Mouse (Mus musculus) forebrain, embryonic 15.5 days (tissue): ENCODE results near the gene Ncoa6. TPM values are rescaled to one million over a fixed set of nuclear protein-coding genes. Genes with fewer than 3 reads are reported as not detected.

Experiments used
- ATAC-seq: fragments of 200-750 bp; cut with Nextera tagmentation; replicated peaks from 2 replicates; pipeline ENCODE4 v1.8.0; 2017; ENCODE audit warnings: mild to moderate bottlenecking, moderate TSS enrichment, moderate library complexity
- H3K27ac ChIP-seq: fragments of 300-500 bp; sonication (generic); replicated peaks from 2 replicates; pipeline ENCODE4 v1.5.1; 2015; ENCODE audit warnings: mild to moderate bottlenecking, inconsistent platforms
- H3K27me3 ChIP-seq: fragments of 300-500 bp; sonication (generic); 2 replicates; pipeline ENCODE4 v1.6.1; 2015; ENCODE audit warnings: inconsistent platforms
- H3K36me3 ChIP-seq: fragments of 300-500 bp; sonication (generic); 2 replicates; pipeline ENCODE4 v1.6.1; 2015; ENCODE audit warnings: mild to moderate bottlenecking, inconsistent platforms
- H3K4me1 ChIP-seq: fragments of 300-500 bp; sonication (generic); 2 replicates; pipeline ENCODE4 v1.6.1; 2015; ENCODE audit warnings: inconsistent platforms
- H3K4me2 ChIP-seq: fragments of 300-500 bp; sonication (generic); replicated peaks from 2 replicates; pipeline ENCODE4 v1.6.1; 2015; ENCODE audit warnings: mild to moderate bottlenecking, inconsistent platforms
- H3K4me3 ChIP-seq: fragments of 300-500 bp; sonication (generic); 2 replicates; pipeline ENCODE4 v1.5.1; 2015; ENCODE audit warnings: mild to moderate bottlenecking, inconsistent platforms
- H3K9ac ChIP-seq: fragments of 300-500 bp; sonication (generic); replicated peaks from 2 replicates; pipeline ENCODE4 v1.6.1; 2015; ENCODE audit warnings: mild to moderate bottlenecking, inconsistent platforms
- H3K9me3 ChIP-seq: fragments of 300-500 bp; sonication (generic); 2 replicates; pipeline ENCODE4 v1.6.1; 2016; ENCODE audit warnings: inconsistent platforms
- WGBS: fragments of 180-500 bp; shearing (Covaris S2); methylation state at CpG from one replicate; pipeline ENCODE4 v1.1.7; 2015; ENCODE audit warnings: mixed read lengths; 5-methylcytosine and 5-hydroxymethylcytosine counted together
- microRNA counts: library from miRNA; unstranded; fragments of <30 nt; microRNA quantifications from one replicate; lab custom pipeline; 2016
- microRNA-seq: library from miRNA; unstranded; fragments of <30 nt; microRNA quantifications from one replicate; pipeline ENCODE4, GENCODE M21; 2016
- polyA plus RNA-seq: library from polyadenylated mRNA; unstranded; fragments of >200 nt; fragmentation: Nextera tagmentation; extraction: Ambion mirVana; gene quantifications from 2 replicates; pipeline ENCODE4 v1.2.1, GENCODE M21; 2015

The Ncoa6 gene
- polyA plus RNA-seq, 1 experiment from 2014 or later: 28.8 TPM

GRCm38 (mm10) chr2:155354402-155354801, 119.3 kb downstream of the Ncoa6 start:
- Histone ChIP-seq H3K27ac (no peak overlapping the region), H3K4me3 (no peak overlapping the region), H3K4me2 (no peak overlapping the region), H3K9ac (no peak overlapping the region), H3K36me3 (no peaks in the 10 kb centered on the region), H3K4me1 (peaks cover 18% of the 10 kb centered on the region), H3K9me3 (no peaks in the 10 kb centered on the region), H3K27me3 (no peaks in the 10 kb centered on the region)
- no peak for ATAC-seq
- 91% methylated on average over 3 of the region's 3 CpGs for whole genome bisulfite sequencing

GRCm38 (mm10) chr2:155346670-155347069, 127.0 kb downstream of the Ncoa6 start:
- WGBS: 88% methylated on average over 1 of the region's 1 CpGs
- Histone ChIP-seq H3K4me1 (no peaks in the 10 kb centered on the region), H3K27ac (no peak overlapping the region)

More at GRCm38 (mm10) chr2:155346670-155347069, 127.0 kb downstream of the Ncoa6 start:
- H3K9me3 ChIP-seq: no peaks in the 10 kb centered on the region
- no peak overlapping the region for H3K9ac ChIP-seq
- ATAC-seq: no peak
- no peak overlapping the region for H3K4me3 ChIP-seq
- no peaks in the 10 kb centered on the region for H3K27me3 ChIP-seq
- H3K36me3 ChIP-seq: peaks cover 22% of the 10 kb centered on the region
- H3K4me2 ChIP-seq: no peak overlapping the region

MicroRNA genes within 50 kb of the gene (microRNA counts, 519-probe panel; counts per million panel counts)
- 2,252 counts per million, percentile 39 among the panel's probes with 10 or more counts for microRNA mmu-miR-695 (lab: Ali Mortazavi, UCI)

Small RNA genes lying within 50 kb of the gene (microRNA-seq; reads per million reads assigned to microRNA genes)
- gene Mir695: not detected

Other genes with a start within 250 kb of the Ncoa6 start
- 632 and 664 TPM in 2 replicates for gene Dynlrb1, start 237.4 kb downstream of the Ncoa6 start, polyA plus RNA-seq
- gene Map1lc3a, start 197.6 kb downstream of the Ncoa6 start, polyA plus RNA-seq: 358 and 365 TPM in 2 replicates
- gene Pigu, start 116.5 kb downstream of the Ncoa6 start, polyA plus RNA-seq: 47.7 and 52.8 TPM in 2 replicates
- 73.2 and 87.6 TPM in 2 replicates for gene Trp53inp2, start 92.8 kb downstream of the Ncoa6 start, polyA plus RNA-seq
- 21.6 and 22.5 TPM in 2 replicates for gene Acss2, start 44.1 kb upstream of the Ncoa6 start, polyA plus RNA-seq
- gene Ggt7, start 44.3 kb upstream of the Ncoa6 start, polyA plus RNA-seq: 51.6 and 53.7 TPM in 2 replicates
- 12.8 and 15.6 TPM in 2 replicates for gene Gss, start 118.9 kb upstream of the Ncoa6 start, polyA plus RNA-seq
- gene Myh7b, start 137.3 kb upstream of the Ncoa6 start, polyA plus RNA-seq: 0.29 and 0.59 TPM in 2 replicates
- gene Trpc4ap, start 218.5 kb upstream of the Ncoa6 start, polyA plus RNA-seq: 172 and 180 TPM in 2 replicates